Mouse (Mus musculus): ENCODE results near the gene Mt2. TPM values are rescaled to one million over a fixed set of nuclear protein-coding genes. Genes with fewer than 3 reads are reported as not detected.
A peak's percentile ranks its signal among the peaks of the same experiment; 100 is the strongest.
"Not testable (repeated sequence)": the region's sequence is repeated elsewhere in the genome, so short reads cannot be mapped to it uniquely, and the experiment has no call there.

Gene Mt2
- 57.5 and 60.3 TPM in 2 replicates for polyA plus RNA-seq (2014; fragmentation: Nextera tagmentation; extraction: Ambion mirVana)

DNA sequence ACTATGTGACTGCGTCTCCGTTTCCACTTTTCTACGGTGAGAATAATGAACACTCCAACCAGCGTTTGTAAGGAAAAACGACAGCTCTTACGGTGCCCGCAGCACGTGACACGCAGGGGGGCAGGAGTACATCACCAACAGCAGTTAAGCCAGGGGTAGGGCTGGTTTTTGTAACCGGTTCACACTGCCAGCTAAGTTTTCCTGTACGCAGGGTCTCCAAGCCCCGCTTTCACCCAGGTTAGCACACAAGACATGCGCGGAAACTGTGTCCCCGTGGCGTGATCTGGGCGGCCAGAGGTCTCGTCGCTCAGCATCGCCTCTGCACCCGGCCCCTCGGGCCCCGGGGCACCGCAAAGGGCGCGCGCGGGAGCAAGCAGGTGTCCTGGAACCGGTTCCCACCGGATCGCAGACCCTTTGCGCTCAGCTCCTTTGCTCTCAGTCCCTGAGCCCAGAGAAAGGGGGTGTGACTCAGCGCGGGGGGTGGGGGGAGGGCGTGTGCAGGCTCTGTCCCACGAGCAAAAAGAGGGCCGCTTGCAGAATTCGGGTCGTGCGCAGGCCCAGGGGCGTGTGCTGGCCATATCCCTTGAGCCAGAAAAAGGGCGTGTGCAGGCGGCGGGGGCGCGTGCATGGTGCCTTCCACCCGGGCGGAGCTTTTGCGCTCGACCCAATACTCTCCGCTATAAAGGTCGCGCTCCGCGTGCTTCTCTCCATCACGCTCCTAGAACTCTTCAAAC is at the start of gene Mt2:
Gene Mt2, plus strand, starts transcription at position 590 of the 734 bp plus-strand sequence.
- DNase-seq (ENCODE audit: low spot score) (peak; percentile 58), ATAC-seq (ENCODE audit: low read depth) (peak; percentile 81)
- Histone ChIP-seq H3K9ac (ENCODE audit: low read depth, low read length) (peak within 1 kb of the TSS; percentile 41; the same call in 1 of the 2 replicates), H3K36me3 (ENCODE audit: control insufficient read depth, insufficient read depth, low read length) (no peaks in the 10 kb centered on the region), H3K4me3 (ENCODE audit: low read depth, low read length) (peak within 1 kb of the TSS; percentile 47), H3K27ac (replicated peaks; ENCODE audit: low read depth, low read length) (no peak within 1 kb of the TSS), H3K4me2 (ENCODE audit: low read depth, low read length) (peak within 1 kb of the TSS; percentile 91), H3K9me3 (ENCODE audit: control insufficient read depth, low read length) (no peaks in the 10 kb centered on the region), H3K27me3 (replicated peaks; ENCODE audit: control insufficient read depth, insufficient read depth, low read length) (peaks cover 64% of the 10 kb centered on the region), H3K4me1 (ENCODE audit: control insufficient read depth, insufficient read depth, low read length) (no peaks in the 10 kb centered on the region; the same call in 1 of the 2 replicates)
- WGBS = 3% methylated on average over 25 of the region's 56 CpGs

DNA sequence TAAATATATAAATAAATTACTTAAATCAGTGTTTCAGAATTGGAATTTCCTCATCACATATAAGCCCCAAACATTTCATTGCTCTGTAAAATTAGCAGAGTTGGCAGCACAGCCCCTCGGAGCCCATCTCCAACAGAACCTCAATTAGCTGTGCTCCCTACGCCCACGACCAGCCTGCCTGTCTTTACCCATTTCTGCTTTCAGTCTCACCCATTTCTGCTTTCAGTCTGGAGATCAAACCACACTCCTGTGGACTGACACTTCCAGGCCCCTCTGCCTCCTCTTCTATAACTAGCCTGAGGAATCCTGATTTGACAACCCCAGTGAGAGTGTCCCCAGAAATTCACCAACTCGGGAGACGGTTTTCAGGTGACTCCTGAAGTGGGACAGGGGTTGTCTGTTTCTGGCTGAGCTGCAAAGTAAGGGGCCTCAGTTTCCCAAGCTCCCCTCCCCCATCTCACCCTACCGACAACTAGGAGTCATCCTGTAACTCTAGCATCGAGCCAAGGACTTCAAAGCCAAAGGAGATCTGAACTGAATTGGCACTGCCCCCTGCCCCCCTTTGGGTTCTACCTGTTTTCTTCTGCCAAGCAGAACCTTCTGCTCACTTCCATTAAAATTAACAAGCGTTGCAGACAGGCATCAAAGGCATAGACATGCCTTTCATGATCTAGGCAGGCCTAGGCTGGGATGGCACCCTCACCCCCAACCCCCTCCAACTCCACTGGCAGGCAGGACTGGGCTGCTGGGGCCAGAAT is 49.6 kb upstream of the Mt2 start:
- no peak overlapping the region; the same call in 1 of the 2 replicates for H3K9ac ChIP-seq (ENCODE audit: low read depth, low read length)
- no peak overlapping the region for H3K27ac ChIP-seq (replicated peaks; ENCODE audit: low read depth, low read length)
- no peaks in the 10 kb centered on the region for H3K9me3 ChIP-seq (ENCODE audit: control insufficient read depth, low read length)
- ATAC-seq (ENCODE audit: low read depth) = no peak
- H3K4me1 ChIP-seq (ENCODE audit: control insufficient read depth, insufficient read depth, low read length) = peaks cover 3% of the 10 kb centered on the region; the same call in 1 of the 2 replicates
- no peaks in the 10 kb centered on the region for H3K27me3 ChIP-seq (replicated peaks; ENCODE audit: control insufficient read depth, insufficient read depth, low read length)
- 44% methylated on average over 8 of the region's 8 CpGs for WGBS
- no peak for DNase-seq (ENCODE audit: low spot score)
- no peaks in the 10 kb centered on the region for H3K36me3 ChIP-seq (ENCODE audit: control insufficient read depth, insufficient read depth, low read length)
- no peak overlapping the region for H3K4me3 ChIP-seq (ENCODE audit: low read depth, low read length)
- H3K4me2 ChIP-seq (ENCODE audit: low read depth, low read length) = no peak overlapping the region

DNA sequence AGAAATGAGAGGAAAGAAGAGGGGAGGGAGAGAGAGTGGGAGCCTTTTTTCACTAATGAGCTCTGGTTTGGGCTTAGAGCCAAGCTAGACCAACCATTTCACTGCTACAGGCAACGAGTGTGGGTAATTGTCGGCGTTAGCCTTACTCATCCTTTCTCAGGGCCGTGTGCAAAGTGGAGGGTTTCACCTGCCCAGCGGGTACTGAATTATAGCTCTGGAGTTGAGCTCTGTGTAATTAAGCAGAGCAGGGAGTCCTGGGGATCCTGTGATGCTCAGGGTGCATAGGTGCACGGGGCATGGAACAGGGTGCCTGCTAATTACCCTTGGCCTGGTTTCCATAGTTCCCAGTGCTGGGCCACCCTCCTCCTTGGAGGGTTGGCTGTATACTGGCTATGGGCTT is 44.8 kb upstream of the Mt2 start:
- DNase-seq (ENCODE audit: low spot score) (peak; percentile 17), ATAC-seq (ENCODE audit: low read depth) (no peak)
- 70% methylated on average over 6 of the region's 6 CpGs for WGBS
- Histone ChIP-seq H3K36me3 (ENCODE audit: control insufficient read depth, insufficient read depth, low read length) (no peaks in the 10 kb centered on the region), H3K9me3 (ENCODE audit: control insufficient read depth, low read length) (no peaks in the 10 kb centered on the region), H3K27ac (replicated peaks; ENCODE audit: low read depth, low read length) (no peak overlapping the region), H3K9ac (ENCODE audit: low read depth, low read length) (no peak overlapping the region), H3K4me3 (ENCODE audit: low read depth, low read length) (no peak overlapping the region), H3K27me3 (replicated peaks; ENCODE audit: control insufficient read depth, insufficient read depth, low read length) (no peaks in the 10 kb centered on the region), H3K4me1 (ENCODE audit: control insufficient read depth, insufficient read depth, low read length) (no peaks in the 10 kb centered on the region), H3K4me2 (ENCODE audit: low read depth, low read length) (no peak overlapping the region)

DNA sequence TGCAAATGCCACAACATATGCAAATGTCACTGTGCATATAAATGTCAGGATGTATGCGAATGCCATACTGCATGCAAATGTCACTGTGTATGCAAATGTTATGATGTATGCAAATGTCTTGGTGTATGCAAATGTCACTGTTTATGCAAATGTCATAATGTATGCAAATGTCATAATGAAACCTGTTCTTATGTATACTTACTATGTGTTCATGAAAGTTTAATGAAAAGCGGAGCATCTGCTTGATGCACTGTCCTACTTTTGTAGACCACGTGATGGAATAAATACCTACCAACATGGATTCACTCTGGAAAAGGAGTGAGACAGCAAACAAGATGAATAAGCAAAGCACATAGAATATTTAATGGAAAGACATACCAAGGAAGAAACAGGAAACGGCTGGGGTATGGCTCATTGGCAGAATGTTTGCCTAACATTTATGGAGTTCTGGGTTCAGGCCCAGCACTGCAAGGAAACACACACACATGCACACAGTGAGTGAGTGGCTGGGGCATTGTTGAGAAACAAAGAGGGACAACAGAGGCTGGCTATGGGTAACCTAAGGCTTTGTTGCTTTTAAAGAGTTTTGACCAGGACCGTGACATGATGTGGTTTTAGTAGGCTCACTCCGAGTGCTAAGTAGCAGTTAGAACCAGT is 43.2 kb upstream of the Mt2 start:
- no peak overlapping the region for H3K27ac ChIP-seq (replicated peaks; ENCODE audit: low read depth, low read length)
- DNase-seq (ENCODE audit: low spot score) (no peak), ATAC-seq (ENCODE audit: low read depth) (no peak)
- H3K36me3 ChIP-seq (ENCODE audit: control insufficient read depth, insufficient read depth, low read length) = no peaks in the 10 kb centered on the region
- H3K9me3 ChIP-seq (ENCODE audit: control insufficient read depth, low read length) = no peaks in the 10 kb centered on the region
- WGBS = 83% methylated on average over 6 of the region's 6 CpGs
- H3K4me2 ChIP-seq (ENCODE audit: low read depth, low read length) = no peak overlapping the region
- H3K4me3 ChIP-seq (ENCODE audit: low read depth, low read length) = no peak overlapping the region
- no peaks in the 10 kb centered on the region for H3K4me1 ChIP-seq (ENCODE audit: control insufficient read depth, insufficient read depth, low read length)
- H3K27me3 ChIP-seq (replicated peaks; ENCODE audit: control insufficient read depth, insufficient read depth, low read length) = no peaks in the 10 kb centered on the region
- no peak overlapping the region for H3K9ac ChIP-seq (ENCODE audit: low read depth, low read length)

DNA sequence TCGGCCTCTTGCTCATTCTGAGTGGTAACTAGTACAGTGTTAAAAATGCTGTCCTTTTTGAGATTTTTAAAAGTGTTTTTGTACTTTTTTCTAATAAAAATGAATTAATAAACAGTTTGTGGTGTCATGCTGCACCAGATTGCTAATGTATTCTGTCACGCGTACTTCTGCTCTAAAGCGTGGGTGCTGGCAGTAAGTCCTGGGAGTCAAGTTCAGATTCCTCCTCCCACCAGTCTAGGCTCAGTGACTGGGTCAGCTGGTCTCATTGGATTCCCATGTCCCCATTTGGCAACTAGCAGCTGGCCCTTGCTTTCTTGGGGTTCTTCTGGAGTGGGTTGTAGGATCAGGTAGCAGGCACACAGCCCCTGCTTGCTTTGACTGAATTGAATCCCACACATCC is 42.3 kb upstream of the Mt2 start:
- H3K4me2 ChIP-seq (ENCODE audit: low read depth, low read length) = no peak overlapping the region
- H3K9me3 ChIP-seq (ENCODE audit: control insufficient read depth, low read length) = no peaks in the 10 kb centered on the region
- no peak overlapping the region for H3K9ac ChIP-seq (ENCODE audit: low read depth, low read length)
- WGBS = 89% methylated on average over 4 of the region's 4 CpGs
- H3K27ac ChIP-seq (replicated peaks; ENCODE audit: low read depth, low read length) = no peak overlapping the region
- DNase-seq (ENCODE audit: low spot score) (no peak), ATAC-seq (ENCODE audit: low read depth) (no peak)
- H3K4me3 ChIP-seq (ENCODE audit: low read depth, low read length) = no peak overlapping the region
- no peaks in the 10 kb centered on the region for H3K27me3 ChIP-seq (replicated peaks; ENCODE audit: control insufficient read depth, insufficient read depth, low read length)
- no peaks in the 10 kb centered on the region for H3K4me1 ChIP-seq (ENCODE audit: control insufficient read depth, insufficient read depth, low read length)
- H3K36me3 ChIP-seq (ENCODE audit: control insufficient read depth, insufficient read depth, low read length) = no peaks in the 10 kb centered on the region

DNA sequence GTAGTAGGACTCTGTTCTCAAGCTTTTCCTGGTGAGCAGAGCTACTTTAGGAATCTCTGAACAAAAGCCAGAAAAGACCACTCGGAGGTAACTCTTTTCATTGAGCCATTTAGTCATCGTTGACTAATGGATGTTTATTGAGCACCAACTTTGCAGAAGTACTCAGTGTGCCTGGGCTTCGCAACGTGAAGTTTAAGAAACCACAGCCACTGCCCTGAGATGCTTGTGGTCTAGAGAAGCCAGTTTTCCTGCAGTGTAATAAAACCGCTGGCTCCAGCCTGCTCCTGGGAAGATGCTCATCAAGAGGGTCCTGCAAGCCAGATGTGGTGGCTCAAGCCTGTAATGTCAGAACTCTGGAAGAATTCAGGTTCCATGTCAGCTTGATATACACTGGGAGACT is 40.4 kb upstream of the Mt2 start:
- Histone ChIP-seq H3K4me2 (ENCODE audit: low read depth, low read length) (no peak overlapping the region), H3K4me1 (ENCODE audit: control insufficient read depth, insufficient read depth, low read length) (no peaks in the 10 kb centered on the region), H3K9me3 (ENCODE audit: control insufficient read depth, low read length) (no peaks in the 10 kb centered on the region), H3K27ac (replicated peaks; ENCODE audit: low read depth, low read length) (no peak overlapping the region), H3K27me3 (replicated peaks; ENCODE audit: control insufficient read depth, insufficient read depth, low read length) (no peaks in the 10 kb centered on the region), H3K4me3 (ENCODE audit: low read depth, low read length) (no peak overlapping the region), H3K9ac (ENCODE audit: low read depth, low read length) (no peak overlapping the region), H3K36me3 (ENCODE audit: control insufficient read depth, insufficient read depth, low read length) (no peaks in the 10 kb centered on the region)
- DNase-seq (ENCODE audit: low spot score) = no peak
- WGBS = 63% methylated on average over 5 of the region's 5 CpGs
- ATAC-seq (ENCODE audit: low read depth) = no peak

DNA sequence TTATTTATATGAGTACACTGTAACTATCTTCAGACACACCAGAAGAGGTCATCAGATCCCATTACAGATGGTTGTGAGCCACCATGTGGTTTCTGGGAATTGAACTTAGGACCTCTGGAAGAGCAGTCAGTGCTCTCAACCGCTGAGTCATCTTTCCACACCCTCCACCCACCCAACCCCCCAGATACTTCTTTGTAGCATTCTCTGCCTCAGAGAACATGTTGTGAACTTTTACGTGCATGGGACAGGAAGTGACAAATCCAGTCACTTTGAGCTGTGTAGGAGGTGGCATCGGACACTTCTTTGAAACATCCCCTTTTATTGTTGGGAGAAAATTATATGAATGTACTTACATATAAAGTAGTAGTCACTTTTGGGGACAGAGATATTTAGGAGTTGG is 37.9 kb upstream of the Mt2 start:
- not testable (repeated sequence) for H3K27me3 ChIP-seq (replicated peaks; ENCODE audit: control insufficient read depth, insufficient read depth, low read length); ATAC-seq (ENCODE audit: low read depth); H3K9me3 ChIP-seq (ENCODE audit: control insufficient read depth, low read length); H3K36me3 ChIP-seq (ENCODE audit: control insufficient read depth, insufficient read depth, low read length); H3K4me3 ChIP-seq (ENCODE audit: low read depth, low read length); DNase-seq (ENCODE audit: low spot score); H3K4me2 ChIP-seq (ENCODE audit: low read depth, low read length); H3K27ac ChIP-seq (replicated peaks; ENCODE audit: low read depth, low read length); H3K4me1 ChIP-seq (ENCODE audit: control insufficient read depth, insufficient read depth, low read length); H3K9ac ChIP-seq (ENCODE audit: low read depth, low read length)
- 49% methylated on average over 3 of the region's 3 CpGs for WGBS

DNA sequence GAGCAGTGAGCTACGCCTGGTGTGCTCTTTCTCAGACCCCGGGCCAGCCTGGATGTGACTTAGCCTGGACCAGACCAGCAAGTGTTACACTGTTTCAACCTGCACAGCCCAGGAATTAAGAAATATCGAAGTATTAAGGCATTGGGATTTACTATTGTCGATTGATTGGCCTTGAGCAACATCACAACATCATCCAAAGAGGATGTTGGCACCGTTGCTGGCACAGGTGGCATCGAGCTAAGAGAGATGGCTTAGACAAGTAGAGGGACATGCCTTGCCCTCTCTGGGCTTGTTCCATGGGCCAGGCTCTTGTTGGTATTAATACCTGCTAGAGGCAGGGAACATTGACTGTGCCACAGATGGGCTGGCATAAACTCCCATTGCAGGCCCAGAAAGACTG is 36.9 kb upstream of the Mt2 start:
- Histone ChIP-seq H3K4me3 (ENCODE audit: low read depth, low read length) (no peak overlapping the region), H3K9me3 (ENCODE audit: control insufficient read depth, low read length) (no peaks in the 10 kb centered on the region), H3K4me2 (ENCODE audit: low read depth, low read length) (no peak overlapping the region), H3K4me1 (ENCODE audit: control insufficient read depth, insufficient read depth, low read length) (no peaks in the 10 kb centered on the region), H3K9ac (ENCODE audit: low read depth, low read length) (no peak overlapping the region), H3K36me3 (ENCODE audit: control insufficient read depth, insufficient read depth, low read length) (no peaks in the 10 kb centered on the region), H3K27me3 (replicated peaks; ENCODE audit: control insufficient read depth, insufficient read depth, low read length) (no peaks in the 10 kb centered on the region), H3K27ac (replicated peaks; ENCODE audit: low read depth, low read length) (no peak overlapping the region)
- 84% methylated on average over 6 of the region's 6 CpGs for WGBS
- ATAC-seq (ENCODE audit: low read depth) (no peak), DNase-seq (ENCODE audit: low spot score) (no peak)
